Mouse (Mus musculus) v-Abl transformed pro-B cells (cell line): Measurements from ENCODE around the gene Tln2.

Experiments
- in situ Hi-C, 2 experiments: fragments of 400-800 bp; cut with MboI; formaldehyde crosslinking; loops; one replicate each; pipeline ENCODE4 v1.15.1; 2025; ENCODE audit not compliant: unreplicated experiment in 2 of 2

Gene Tln2

DNA sequence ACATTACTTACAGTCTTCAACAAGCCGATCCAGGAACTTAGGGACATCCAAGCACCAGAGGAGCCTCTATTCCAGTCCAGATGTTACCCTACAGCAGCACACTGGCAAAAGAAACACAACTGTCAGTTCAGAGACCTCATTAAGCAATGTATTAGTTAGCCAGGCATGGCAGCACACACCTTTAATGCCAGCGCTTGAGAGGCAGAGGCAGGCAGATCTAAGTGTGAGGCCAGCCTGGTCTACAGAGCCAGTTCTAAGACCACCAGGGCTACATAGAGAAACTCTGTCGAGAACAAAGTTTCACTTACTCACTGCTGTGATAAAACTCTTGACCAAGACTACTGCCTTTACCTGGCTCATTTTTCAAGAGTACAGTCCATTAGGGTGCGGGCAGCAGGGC lies at the start of gene Tln2:
Gene Tln2, minus strand, starts transcription at position 101 of the 400 bp plus-strand sequence.
- in situ Hi-C loops: no loop called here

DNA sequence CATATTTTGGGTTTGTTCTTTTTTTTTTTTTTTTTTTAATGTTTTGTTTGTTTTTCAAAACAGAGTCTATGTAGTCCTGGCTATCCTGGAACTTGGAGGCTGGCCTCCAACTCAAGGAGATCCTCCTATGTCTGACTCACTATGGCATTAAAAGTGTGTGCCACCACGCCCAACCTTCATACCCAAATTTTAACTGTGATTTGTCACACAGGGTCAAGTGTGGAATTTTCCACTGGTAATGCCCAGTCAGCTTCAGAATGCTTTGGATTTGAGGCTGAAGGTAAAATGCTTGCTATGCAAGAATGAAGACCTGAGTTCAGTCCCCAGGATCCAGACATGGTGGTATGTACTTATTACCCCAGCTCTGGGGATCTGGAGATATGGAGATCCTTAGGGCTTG lies 49.7 kb upstream of the Tln2 start:
- in situ Hi-C loops: no loop called here

GRCm38 (mm10) chr9:67607786-67608366 lies 48.4 kb upstream of the Tln2 start:
- in situ Hi-C loops: no loop called here

- in situ Hi-C loops: no loop called here
Observed at GRCm38 (mm10) chr9:67607268-67607667, 47.8 kb upstream of the Tln2 start.

DNA sequence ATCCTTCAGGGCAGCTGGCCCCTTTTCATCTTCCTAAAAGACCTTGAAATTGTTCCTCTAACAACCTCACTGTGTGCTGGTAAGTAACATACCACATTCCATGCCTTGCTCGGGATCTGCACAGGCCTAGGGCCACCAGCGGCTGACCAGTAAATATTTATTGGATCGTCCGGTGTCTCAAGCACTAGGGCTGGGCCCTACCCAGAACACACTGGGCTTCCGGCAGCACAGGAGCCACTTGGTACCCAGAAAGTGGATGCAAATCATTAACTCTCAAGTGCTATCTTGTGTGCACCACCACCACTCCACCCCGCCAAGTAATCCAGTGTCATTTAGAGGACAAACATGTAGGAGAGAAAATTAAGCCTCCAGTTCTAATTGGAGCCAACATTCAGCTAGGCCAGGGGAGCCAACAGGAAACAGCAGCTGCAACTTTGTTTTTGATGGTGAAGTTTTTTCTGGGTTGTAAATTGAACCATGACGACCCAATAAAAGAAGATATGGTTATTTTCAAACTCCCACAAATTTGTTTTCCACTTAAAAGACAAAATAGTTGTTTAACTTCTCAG lies 46.4 kb upstream of the Tln2 start:
- in situ Hi-C loops: no loop called here

GRCm38 (mm10) chr9:67604940-67605339 lies 45.4 kb upstream of the Tln2 start:
- in situ Hi-C loops: no loop called here

DNA sequence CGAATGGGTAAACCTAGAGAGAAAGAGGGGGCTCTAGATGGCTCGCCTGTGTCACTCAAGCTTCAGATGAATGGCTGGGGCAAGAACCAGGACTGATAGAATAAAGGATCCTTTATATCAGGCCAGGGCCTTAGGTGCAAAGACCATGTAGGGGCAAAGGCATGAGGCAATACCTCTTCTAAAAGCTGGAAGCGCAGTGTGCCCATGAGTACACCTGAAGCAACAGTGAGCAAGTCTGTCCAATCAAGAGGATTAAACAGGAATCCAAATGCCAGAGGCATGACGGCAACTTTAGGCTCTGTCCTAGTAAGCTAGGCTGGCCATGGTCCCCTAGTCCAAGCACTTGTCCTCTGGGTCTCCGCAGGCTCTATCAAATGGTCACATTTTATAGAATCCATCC lies 42.8 kb upstream of the Tln2 start:
- in situ Hi-C loops: no loop called here

DNA sequence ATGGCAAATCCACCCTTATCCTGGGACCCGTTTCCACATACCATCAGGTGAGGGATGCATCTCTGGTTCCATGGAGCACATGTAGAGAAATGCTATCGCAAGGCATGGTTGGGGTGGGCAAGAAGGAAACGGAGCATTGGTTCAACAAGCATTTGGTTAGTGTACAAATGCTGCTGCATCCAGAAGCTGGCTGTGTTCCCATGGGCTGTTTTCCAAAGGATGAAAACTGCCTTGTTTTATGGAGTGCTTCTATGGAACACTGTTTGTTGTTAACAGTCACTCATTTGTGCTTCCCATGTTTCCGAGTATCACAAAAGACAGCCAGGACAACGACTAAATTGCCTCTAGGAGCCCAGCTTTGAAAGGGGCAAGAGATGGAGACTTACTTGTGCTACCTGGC lies 35.7 kb upstream of the Tln2 start:
- in situ Hi-C loops: no loop called here

DNA sequence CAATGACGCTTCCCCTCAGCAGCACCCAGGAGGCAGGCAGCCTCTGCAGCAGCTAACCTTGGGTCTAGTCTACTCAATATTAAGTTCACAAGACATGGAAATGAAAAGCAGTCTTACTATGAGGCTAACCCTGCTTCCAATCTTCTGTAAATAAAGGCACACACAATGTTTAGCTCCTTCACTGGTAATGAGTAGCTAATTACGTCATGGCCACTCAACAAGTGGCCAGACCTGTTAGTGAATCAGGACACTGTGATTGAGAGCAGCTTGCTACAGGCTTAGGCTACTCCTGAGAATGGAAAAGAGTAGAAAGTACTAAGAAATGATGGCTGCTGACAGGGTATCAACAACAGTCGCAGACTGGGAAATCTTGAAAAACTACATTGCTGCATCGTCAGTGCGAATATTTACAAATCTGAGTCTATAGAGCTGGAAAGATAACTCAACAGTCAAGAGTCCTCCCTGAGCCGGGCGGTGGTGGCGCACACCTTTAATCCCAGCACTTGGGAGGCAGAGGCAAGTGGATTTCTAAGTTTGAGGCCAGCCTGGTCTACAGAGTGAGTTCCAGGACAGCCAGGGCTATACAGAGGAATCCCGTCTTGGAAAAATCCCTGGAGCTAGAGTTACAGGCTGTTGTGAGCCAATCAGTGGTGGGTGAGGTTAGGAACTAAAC lies 34.1 kb upstream of the Tln2 start:
- in situ Hi-C loops: no loop called here

- in situ Hi-C loops: no loop called here
Observed at GRCm38 (mm10) chr9:67592726-67593125, 33.2 kb upstream of the Tln2 start.

DNA sequence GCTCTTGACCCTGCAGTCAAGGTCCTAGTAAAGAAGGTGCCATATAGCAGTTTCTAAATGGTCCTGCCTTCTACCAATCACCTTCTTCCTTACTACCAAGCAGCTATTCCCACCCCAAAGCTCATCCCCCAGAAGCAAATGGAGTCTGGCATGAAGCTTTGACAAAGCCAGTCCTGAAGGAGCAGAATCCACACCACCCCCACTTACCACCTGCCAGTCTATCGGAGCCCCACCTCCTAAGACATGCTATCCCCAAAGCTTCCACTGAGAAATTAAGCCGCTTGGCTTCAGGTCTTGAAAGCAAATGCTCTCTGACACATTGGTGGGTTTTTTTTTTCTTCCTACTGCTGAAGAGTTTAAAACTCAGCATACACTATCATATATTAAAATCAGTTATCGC lies 27.6 kb upstream of the Tln2 start:
- in situ Hi-C loops: no loop called here

GRCm38 (mm10) chr9:67586489-67586888 lies 27.0 kb upstream of the Tln2 start:
- in situ Hi-C loops: no loop called here

GRCm38 (mm10) chr9:67584871-67585270 lies 25.4 kb upstream of the Tln2 start:
- in situ Hi-C loops: no loop called here

- in situ Hi-C loops: no loop called here
Observed at GRCm38 (mm10) chr9:67581581-67582280, 22.2 kb upstream of the Tln2 start.

- in situ Hi-C loops: no loop called here
Observed at GRCm38 (mm10) chr9:67579541-67579940, 20.0 kb upstream of the Tln2 start.

- in situ Hi-C loops: no loop called here
Observed at GRCm38 (mm10) chr9:67574721-67575248, 15.3 kb upstream of the Tln2 start.

DNA sequence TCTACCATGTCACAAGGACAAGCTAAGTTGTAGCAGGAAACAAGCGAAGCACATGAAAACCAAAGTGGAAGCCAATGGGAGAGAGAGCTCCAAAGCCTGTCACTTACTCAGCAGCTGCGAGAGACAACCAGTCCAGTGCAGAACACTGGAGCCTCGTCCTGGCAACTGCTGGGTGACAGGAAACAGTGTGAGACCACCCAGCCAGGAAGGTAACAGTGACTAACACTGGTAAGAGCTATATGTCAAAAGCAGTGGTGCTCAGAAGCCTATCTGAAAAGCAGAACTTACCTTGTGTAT lies 14.1 kb upstream of the Tln2 start:
- in situ Hi-C loops: no loop called here

- in situ Hi-C loops: no loop called here
Observed at GRCm38 (mm10) chr9:67572790-67573682, 13.5 kb upstream of the Tln2 start.

DNA sequence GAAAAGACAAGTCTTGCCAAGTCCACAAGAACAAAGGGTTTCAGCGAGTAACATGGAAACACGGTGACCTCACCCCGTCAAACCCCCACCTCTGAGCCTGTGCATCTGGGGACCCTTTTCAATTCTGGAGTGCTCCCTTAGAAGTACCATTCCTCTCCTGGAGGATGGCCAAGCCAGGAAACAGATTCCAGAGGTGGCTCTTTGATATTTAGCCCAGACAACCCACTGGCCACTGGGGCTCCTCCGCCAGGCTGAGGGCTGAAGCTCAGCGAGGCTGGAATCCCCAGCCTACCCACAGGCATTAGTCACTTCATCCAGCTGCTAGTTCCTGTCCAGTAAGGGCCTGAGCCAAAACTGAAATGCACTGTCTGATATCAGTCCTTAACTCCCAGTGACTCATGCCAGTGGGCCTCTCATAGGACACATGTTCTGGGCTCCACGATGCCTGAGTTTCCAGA lies 6.3 kb upstream of the Tln2 start:
- in situ Hi-C loops: no loop called here

GRCm38 (mm10) chr9:67549811-67550501 lies 9.5 kb downstream of the Tln2 start:
- in situ Hi-C loops: no loop called here
